Mouse (Mus musculus) CD8-positive naive resting alpha-beta T cell, adult 2 months (primary cell): ENCODE measurements around the gene Nhs.

Experiments used
- DNase-seq, 2 experiments: peaks; one replicate each; pipeline ENCODE4 v3.0.0; 2022; ENCODE audit warnings: low read depth in 2 of 2, low spot score in 2 of 2

Nhs gene

GRCm38 (mm10) chrX:162159637-162160611, at the start of gene Nhs:
TSS of gene Nhs (minus strand) at chrX:162159730.
- DNase-seq = no peak

GRCm38 (mm10) chrX:162206350-162206884, 46.9 kb upstream of the Nhs start:
- no peak for DNase-seq

- no peak for DNase-seq
Observed at GRCm38 (mm10) chrX:162158743-162159636, 540 bp downstream of the Nhs start.

- no peak for DNase-seq
Observed at GRCm38 (mm10) chrX:162158142-162158541, 1.4 kb downstream of the Nhs start.

DNA sequence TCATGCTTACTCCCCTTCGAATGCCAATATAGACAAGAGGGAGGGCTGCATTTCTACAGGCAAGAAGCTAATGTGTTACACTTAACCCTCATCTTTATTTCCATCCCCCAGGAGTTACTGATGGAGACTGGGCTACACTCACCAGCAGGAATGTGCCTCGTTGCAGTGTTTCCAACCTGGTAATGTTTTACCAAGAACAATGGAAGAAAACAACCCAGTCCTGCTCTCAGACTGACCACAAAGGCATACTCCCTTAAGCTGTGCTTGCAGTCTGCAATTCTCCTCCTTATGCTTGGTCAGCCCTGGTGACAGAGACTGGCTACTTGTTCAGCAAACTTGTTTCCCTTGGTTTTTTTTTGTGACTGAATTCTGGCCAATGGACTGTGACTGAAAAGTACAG, 21.7 kb downstream of the Nhs start:
- DNase-seq = no peak

DNA sequence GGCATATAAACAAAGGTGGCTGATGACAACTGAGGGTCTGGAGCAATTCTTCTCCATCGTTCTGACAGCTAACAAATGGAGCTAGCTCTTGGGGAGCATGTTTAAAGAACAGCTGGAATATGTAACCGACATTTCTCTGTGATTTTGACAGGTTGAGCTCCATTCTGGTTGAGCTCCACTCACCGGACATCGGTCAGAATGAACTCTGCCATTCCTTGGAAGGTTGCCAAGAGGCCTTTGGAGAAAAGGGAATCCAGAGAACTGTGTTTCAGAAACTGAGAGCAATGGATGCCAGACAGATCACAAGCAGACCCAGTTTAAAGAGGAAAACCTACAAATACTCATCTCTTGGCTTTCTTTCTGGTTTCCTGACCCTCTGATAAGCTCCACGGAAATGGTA, 46.3 kb downstream of the Nhs start:
- DNase-seq = no peak

DNA sequence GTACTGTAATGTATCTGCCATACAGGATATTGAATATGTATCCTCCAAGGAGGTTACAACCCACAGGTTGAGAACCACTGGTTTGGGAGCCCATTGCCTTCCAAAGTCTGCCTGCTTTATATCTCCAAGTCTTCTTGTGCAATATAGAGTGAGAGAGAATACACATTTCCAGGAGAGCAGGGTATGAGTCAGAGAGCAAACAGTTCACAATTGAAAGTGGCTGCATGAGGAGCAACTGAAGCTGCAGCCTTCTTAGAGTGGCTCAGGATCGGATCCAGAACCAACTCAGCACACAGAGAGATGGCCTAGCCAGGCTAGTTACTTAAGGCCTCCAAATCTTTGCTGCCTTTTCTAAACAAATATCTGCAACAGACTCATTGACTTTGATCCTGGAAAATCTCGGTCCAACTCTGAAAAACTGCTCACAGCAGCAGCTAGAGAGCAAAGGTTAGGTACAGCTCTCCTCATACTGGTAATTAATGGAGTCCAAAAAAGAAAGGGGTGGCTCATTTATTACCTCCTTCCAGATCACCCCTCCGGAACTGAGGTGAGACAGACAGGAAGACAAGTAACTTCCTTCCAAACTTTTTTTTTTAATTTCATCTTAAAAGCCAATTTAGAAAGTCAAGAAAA, 56.6 kb downstream of the Nhs start:
- DNase-seq = no peak

- DNase-seq = no peak
Observed at GRCm38 (mm10) chrX:162098364-162098763, 61.2 kb downstream of the Nhs start.

DNA sequence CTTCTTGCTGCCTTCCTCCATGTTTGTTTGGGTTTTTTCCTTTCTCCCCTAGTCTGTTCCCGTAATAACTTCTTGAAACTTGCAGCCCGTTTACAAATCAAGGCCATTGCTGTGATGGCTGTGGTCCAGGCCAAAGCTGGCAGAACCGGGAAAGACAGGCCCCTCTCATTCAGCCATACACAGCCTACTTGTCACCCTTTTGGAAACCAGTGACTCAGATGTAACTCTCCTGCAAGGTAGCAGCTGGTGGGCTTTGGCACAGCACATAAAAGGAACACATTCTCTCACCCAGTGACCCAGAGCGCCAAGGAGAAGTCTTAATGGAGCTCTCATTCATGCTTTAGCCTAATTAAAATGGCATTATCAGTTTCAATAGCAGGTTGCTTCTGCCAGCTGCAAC, 72.2 kb downstream of the Nhs start:
- no peak for DNase-seq

DNA sequence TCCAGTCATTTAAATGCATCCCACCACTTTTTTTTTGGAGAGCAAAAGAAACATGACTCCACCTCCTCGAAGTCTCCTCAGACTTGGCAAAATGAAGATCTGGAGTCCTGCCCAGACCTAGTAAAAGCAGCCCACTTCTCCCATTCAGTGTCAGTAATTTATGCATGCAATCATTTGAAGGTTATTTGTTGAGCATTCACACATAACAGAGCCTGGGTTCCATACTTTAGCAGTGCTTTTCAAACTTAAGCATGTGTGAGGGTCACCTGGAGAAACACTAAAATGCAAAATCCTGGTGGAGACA, 73.7 kb downstream of the Nhs start:
- DNase-seq = no peak

DNA sequence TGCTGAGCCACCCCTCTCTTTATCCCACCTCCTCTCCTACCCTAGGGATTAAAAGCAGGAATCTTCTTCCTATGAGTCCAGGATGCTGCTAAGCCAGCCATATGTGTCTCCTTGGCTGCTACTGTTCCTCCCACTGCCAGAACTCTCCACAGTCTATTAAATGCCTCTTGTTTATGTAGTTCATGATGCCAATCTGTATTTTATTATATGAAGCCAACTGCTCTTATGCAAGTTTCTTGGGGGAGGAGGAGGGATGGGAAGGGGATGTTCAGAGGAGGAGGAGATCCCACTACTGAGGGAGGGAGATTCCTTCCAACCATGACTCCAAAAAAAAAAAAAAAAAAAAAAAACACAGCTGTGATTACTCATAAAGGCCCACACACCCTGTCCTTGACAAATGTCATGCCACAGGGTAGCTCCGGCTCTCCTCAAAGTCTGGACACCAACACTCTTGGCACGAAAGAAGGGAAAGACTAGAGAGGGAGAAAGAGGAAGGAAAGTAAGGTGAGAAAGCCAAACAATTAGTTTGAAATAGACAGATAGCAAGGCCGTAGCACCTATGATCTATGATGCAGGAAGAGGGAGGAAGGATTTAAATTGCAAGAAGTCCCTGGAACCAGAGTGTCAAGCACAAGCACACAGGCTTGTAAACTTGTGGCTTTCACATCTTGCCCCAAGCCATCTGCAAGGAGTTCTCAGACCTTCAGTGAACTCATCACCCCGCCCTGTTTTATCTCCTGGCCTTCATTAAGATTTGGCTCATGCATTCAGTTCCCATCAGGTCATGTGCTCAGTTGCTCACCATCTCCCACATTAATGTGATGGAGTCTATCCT, 74.3 kb downstream of the Nhs start:
- no peak for DNase-seq

DNA sequence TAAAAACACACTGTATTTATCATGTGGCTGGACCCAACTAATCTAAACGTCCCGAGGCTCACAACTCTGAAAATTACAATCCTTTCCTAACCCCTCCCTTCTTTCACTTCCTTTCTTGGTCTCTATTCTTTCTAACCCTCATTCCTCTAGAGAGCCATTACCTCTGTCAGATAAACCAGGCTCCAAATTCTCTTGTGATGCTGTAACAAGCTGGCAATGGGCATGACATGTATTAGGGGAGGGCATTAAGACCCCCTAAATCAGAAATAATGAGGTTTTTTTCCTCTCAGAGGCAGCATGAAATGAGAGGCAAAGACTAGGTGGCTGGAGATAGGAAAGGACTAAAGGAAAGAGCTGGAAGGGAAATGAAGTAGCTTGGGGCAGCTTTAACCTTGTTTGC, 96.4 kb downstream of the Nhs start:
- no peak for DNase-seq

DNA sequence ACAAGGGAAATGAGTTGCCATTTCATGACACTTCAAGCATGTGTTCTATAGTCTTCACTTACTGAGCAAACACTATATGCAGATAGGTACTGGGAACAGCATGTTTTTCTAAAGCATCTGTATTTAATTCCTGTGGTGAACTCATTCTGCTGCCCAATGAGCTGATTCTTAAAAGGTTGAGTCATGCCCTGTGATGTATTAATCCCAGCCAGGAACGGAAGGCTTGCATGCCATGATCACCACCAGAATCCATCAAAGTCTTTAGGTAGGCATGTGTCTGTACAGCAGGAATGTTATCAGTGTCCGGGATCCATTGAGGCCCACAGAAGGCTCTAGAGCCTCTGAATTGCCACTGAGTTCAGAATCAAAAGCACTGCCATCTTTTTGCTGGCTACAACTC, 103.9 kb downstream of the Nhs start:
- DNase-seq = no peak

DNA sequence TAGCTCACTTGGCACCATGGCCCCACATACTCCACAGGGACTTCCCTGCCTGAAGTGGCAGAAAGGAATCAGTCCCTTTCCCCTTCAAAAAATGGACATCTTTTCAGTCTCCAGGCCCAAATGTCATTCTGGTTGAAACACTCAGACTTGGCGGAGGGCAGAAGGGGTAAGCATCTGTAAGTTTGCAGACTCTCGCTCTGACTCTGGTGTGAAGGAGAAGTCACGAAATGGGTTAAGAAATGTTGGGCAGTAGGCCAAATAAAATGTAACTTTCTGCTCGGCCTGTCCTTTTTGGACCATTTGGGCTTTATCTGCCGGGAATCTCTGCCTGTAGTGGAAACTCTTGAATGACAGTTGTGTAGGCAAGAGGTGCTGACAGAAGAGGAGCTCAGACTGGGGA, 106.0 kb downstream of the Nhs start:
- DNase-seq = no peak

DNA sequence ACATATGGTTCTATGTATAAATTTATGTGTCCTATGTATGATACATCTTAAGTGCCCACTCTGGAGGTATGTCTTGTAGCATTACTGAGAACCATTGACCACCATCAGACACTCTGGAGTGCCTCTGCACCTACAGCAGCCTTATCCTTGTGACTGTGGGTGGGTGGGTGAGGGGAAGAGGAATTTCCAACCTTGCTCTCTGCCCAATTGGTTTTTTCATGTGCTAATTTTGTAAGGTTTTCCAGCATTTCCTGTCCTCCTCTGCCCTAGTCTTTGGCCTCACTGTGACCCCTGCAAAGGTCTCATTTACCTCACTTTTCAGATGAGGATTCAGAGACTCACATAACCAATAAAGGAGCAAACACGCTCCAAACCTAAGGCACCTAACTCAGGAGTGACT, 107.0 kb downstream of the Nhs start:
- DNase-seq = no peak

- DNase-seq = no peak
Observed at GRCm38 (mm10) chrX:162049616-162050015, 109.9 kb downstream of the Nhs start.

GRCm38 (mm10) chrX:162045527-162045926, 114.0 kb downstream of the Nhs start:
- DNase-seq = no peak

DNA sequence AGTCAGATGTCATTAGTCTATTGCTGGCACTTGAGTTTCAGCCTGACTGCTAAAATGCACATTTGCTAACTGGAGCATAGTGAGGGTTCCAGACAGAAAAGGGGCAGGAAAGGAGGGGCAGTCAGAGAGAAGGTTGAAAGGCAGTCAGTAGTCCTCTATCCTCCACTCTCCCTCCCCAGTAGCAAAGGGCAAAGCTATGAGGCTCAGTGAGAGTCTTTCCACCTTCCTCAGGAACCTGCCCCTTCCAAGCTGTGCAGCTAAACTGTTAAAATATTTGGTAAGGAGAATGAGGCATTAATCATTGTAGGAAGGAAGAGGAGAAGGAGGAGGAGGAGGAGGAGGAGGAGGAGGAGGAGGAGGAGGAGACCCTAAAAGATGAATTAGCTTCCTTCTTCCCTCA, 115.4 kb downstream of the Nhs start:
- DNase-seq = no peak

DNA sequence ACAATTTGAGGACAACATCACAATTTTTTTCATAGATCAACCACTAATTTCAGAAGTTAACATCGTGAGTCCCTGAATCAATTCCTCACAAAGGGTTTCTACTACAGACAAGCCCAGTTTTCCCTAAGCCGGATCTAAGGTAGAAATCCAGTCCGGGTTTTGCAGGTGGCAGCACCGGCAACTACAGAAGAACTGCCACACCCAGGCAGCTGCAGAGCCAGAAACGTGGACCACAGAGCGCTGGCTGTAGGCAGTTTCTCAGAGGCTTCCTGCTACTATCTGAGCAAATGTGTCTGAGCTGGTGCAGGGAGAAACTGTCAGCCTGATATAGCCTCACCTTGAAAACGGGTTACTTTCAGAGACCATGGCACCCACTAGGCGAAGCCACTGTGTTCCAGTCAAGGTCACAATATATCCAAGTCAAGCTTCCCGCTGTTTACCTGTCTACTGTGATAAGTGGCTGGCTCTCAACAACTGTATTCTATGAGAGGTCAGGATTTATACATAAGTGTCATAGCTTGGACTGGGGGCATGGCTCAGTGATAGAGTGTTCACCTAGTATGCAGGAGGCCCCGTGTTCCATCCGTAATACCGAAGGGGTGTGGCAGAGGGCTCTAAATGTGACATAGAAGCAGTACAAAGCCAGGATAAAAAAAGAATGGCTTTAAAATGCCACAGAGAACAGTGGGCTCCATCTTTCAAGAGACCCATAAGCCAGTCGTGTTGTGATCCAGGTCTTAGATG, 134.1 kb downstream of the Nhs start:
- DNase-seq = peak in 1 of 2 experiments; percentile 0

DNA sequence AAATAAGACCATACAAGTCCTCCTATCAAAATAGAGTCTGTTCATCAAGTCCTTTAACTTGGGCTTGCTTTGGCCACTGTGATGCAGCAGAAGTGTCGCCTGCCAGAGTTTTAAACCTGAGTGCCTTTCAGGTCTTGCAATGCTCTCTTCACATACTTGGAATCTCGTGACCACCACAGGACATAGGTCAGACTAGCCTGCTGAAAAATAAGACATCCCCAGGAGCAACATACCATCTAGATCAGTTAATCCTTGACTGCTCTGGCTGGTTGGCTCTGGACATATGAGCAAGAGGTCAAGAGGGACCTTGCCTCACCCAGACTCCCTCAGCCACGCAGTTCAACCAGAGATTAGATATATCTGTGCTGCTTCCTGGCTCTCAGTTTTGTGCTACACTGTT, 137.8 kb downstream of the Nhs start:
- no peak for DNase-seq
